Mouse (Mus musculus): ENCODE measurements around the gene Pdha1. TPM values are rescaled to one million over a fixed set of nuclear protein-coding genes. Genes with fewer than 3 reads are reported as not detected.

The Pdha1 gene
- total RNA-seq, 2 experiments from 2014 or later, result 85.1 to 111 TPM

Other genes starting within 250 kb of the Pdha1 start
- 9.3 and 9.9 TPM in 2 replicates for gene Map3k15, start 150.0 kb downstream of the Pdha1 start, total RNA-seq (2015)
- gene Map3k15, start 150.0 kb downstream of the Pdha1 start, total RNA-seq (2017), result 10.4 and 11.2 TPM in 2 replicates

Data from megakaryocyte, adult 5-6 weeks (primary cell).